In the genomic region with DNA sequence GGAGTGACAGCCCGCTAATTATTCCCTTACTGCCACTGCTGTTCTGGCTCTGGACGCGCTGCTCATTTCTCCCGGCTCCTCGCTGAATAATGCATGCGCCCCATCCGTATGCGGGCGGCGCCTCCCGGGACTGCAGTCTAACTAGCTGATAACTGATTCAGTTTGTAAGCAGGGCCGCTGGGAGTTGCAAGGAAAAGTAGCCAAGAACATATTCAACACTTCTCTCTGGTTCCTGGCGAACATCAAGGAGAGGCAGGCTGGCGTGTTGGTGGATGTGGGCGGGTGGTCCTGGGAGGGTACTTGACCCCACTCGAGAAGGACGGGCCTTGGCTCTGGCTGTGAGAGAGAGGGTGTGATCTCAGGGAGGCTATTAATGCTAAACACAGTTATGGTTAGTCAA, we compare ENCODE assay signal across 9 mouse cellular contexts. TPM values are rescaled to one million over a fixed set of nuclear protein-coding genes. Genes with fewer than 3 reads are reported as not detected.
DNase-seq lines count a peak whose midpoint lies in the region; ATAC-seq lines count a peak whose summit lies in the region.
"Had no signal": no experiment of that assay in that cellular context is flagged by ENCODE, and none has a peak within 500 bp of the region (broad histone marks: within the 10 kb centered on the region; RNA-seq: fewer than 3 reads in every experiment).

No protein-coding gene starts in this region.

- no peak for ATAC-seq in megakaryocyte progenitor cell, adult 5-6 weeks (replicated peaks; ENCODE audit: poor library complexity)

- peak; percentile 47 for DNase-seq in ovary, postnatal 36 days (ENCODE audit: low spot score)
- no peak for DNase-seq in ovary, postnatal 14 days (ENCODE audit: low spot score)
- peak; percentile 83 to 87 for DNase-seq in frontal cortex, postnatal 10 days (ENCODE audit: low spot score in 2 of 2)
- peak; percentile 76 for DNase-seq in heart, postnatal 4 days
- peak; percentile 50 for DNase-seq in layer of hippocampus, adult 9-10 months (ENCODE audit: low spot score)
- peak; percentile 81 for DNase-seq in lung, postnatal 10 days
- DNase-seq in right cerebral cortex, postnatal 4 days = peak; percentile 84

RNA-seq across cellular contexts. Expression of gene Gm26897, which starts 28.4 kb away (rescaled TPM):
- total RNA-seq in heart, postnatal 4 days (2021) = not detected
- total RNA-seq in megakaryocyte progenitor cell, adult 5-6 weeks (2015) = not detected in 2 replicates
- total RNA-seq in megakaryocyte progenitor cell, adult 5-6 weeks (2017) = not detected in 2 replicates
- total RNA-seq: MEL had no signal
